Mouse (Mus musculus) urinary bladder, adult 2 months (tissue): ENCODE results near the gene Focad. TPM values are rescaled to one million over a fixed set of nuclear protein-coding genes. Genes with fewer than 3 reads are reported as not detected.

Experiments
- DNase-seq: peaks from one replicate; pipeline ENCODE4 v3.0.0; 2022; ENCODE audit warnings: low spot score
- polyA plus RNA-seq: library from polyadenylated mRNA; depleted of rRNA; stranded (reverse); fragments of >200 nt; gene quantifications from 2 replicates; pipeline ENCODE4 v1.2.3, GENCODE M21; 2012; rRNA removed

Focad gene
- polyA plus RNA-seq: 10.8 and 11.0 TPM in 2 replicates

DNA sequence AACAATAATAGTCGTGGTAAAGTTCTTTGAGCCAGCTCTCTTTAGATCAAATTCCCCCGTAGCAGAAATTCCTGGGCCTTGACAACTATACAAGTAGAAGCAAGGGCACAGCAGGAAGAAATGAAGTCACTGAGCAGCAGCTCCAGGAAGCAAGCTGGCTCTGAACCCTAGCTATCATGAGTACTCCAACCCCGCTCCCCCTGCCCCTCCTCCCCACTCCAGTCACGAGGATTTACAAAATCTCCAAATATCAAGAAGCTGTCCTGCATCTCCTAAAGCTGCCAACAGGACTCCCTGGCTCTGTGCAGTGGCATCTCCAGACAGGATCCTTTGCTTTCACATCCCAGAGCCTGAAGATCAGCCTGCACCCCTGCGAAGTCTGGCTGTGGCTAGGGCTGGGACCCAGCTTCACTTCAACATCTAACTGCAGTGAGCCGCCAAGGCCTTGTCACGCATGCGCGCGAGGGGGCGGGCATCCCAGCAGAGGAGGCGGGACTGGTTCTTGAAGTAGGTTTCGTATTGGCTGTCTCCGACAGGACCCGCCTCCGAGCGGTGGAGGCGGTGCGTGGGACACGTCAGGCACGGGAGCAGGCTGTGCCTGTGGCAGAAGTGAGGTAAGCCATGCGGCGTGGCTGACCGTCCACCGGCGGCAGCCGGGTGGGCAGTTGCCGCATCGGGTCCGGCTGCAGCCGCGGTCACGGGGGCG lies at the start of gene Focad:
Focad (plus strand) TSS at position 568 of the 706 bp plus-strand sequence.
- peak; percentile 92 for DNase-seq

DNA sequence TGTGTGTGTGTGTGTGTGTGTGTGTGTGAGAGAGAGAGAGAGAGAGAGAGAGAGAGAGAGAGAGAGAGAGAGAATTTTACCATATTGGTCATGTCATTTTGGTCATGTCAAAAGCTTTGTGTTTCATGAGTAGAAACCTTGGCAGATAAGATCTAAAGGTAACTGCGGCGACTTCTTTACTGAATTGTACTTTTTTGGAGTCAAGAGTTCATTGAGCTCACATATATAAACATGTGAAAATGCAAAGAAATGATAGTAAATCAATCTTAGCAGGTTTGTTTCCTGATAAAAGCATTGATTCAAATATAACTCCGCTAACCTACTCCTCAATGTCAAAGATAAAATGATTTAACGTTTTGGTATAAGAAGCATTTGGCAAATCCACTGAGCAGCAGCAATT lies 49.3 kb upstream of the Focad start:
- no peak for DNase-seq

DNA sequence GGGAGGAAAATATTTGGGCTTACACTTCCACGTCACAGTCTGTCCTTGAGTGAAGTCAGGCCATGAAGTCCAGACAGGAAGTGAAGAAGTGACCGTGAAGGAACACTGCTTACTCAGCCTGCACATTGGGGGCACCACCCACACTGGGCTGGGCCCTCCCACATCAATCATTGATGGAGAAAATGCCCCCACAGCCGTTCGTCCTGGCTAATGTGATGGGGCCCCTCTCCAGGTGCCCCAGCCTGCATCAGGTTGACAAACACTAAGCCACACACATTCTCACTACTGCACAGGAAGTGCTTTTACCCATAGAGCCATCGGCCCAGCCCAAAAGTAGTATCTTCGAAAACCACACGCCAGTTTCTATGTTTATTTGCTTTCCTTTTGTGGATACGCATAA lies 48.1 kb upstream of the Focad start:
- no peak for DNase-seq

DNA sequence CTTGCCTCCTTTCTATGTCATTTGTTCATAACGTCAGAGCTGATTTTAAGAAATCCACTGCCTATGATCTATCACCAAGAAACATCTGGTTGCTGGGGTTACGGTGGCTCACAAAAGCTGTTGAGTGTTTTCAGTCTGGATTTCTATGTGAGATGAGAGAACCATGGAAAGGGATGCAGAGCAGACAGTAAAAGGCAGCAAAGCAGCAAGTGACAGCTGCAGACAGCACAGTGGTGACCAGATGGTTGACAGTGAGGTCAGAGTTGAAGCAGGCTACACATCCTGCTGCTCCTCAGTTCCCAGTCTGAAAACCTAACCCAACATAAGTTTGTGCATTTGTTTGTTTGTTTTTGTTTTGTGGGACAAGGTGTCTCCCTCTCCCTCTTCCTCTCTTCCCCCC lies 19.0 kb upstream of the Focad start:
- no peak for DNase-seq

DNA sequence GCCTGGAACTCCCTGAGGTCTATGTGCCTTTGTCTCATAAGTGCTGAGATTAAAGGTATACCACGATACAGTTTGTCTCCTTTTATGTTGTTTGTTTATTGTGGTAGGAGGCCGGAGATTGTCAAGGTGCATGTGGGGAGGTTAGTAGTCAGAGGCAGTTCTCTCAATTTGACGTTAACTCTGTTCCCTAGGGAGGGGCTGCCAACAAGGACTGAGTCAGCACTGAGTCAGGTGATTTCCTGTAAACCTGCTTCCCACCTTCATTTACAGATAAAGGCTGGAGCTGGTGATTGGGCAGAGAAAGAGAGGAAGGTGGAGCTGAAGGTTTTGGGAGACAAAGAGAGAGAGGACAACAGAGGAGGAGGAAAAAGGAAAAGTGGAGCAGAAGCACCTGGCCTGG lies 15.4 kb upstream of the Focad start:
- DNase-seq: no peak

DNA sequence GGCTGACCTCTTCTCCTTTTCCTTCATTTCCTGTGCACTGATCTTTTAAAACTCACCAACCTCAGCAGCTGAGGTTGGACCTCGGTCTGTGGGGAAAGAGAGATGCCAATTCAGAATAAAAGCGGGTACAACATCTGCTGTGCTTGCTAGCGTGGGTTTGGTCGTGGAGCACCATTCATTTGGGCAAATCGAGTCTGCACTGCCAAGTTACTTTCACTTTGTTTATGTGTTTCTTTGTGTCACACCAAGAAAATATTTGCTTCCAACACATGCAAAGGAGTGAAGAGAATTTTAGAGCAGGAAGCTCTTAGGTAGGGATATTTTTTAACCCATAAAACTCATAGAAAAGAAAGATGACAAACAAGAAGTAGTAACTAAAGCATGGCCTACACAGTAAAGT lies 13.0 kb upstream of the Focad start:
- DNase-seq: no peak

DNA sequence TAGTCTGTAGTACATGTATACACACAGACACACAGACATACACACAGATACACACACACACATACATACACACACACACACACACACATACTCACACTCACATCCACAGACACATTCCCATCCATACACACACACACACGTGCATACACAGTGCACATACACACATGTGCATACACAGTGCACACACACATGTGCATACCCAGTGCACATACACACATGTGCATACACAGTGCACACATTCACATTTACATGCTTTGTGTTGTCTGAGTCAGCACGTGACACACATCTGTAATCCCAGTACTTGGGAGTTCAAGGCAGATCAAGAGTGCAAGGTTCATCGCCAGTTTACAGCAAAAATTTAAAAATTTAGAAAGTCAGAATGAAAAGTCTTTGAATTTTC lies 12.5 kb upstream of the Focad start:
- DNase-seq: no peak

DNA sequence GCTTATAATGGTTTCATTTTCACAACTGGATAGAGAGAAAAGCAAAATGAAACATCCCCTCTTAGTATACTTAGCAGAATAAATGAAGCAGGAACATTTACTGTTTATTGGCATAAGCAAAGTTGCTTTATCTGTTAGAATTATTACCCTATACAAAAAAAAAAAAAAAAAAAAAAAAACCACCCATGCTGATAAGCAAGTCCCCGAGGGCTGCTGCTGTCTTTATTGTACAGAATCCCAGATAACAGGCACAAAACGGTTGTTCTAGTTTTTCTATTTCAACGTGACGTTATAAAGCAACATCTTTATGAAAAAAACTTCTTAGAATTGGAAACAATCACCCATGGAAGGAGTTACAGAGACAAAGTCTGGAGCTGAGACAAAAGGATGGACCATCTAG lies 12.0 kb upstream of the Focad start:
- DNase-seq: no peak

DNA sequence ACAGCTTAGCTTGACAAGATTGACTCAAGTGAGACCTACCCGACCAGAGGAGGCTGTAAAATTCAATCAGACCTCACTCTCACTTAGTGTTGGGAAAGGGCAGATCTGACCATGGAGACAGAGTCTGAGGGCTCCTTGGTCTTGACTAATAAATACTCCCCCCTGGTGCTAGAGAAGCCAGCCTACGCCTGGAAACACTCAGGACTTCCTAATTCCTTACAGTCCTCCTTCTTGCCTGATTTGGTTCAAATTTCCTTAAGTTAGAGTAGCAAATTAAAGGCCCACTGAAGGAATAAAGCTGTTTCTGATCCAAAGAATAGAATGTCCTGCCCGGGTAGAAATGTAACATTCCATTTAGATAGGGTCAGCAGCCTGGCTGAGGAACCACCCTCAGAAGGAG lies 10.6 kb upstream of the Focad start:
- DNase-seq: no peak

DNA sequence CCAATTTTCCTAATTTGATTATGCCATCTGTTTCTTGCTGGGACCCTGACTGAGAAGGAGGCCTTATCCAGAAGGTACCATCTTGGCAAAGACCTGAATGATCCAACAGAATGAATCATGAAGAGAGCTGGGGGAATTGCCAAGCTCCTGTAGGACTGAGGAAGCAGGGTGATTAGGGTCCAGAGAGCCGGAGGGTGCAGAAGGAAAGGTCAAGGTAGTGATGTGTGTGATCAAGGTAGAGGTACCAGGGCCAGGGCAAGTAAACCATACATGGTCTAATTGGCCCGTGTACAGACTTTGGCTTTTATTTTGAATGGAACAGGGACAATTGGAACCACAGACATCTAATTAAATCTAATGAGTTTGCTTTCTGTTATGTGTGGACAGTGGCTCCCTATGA lies 4.1 kb upstream of the Focad start:
- no peak for DNase-seq

DNA sequence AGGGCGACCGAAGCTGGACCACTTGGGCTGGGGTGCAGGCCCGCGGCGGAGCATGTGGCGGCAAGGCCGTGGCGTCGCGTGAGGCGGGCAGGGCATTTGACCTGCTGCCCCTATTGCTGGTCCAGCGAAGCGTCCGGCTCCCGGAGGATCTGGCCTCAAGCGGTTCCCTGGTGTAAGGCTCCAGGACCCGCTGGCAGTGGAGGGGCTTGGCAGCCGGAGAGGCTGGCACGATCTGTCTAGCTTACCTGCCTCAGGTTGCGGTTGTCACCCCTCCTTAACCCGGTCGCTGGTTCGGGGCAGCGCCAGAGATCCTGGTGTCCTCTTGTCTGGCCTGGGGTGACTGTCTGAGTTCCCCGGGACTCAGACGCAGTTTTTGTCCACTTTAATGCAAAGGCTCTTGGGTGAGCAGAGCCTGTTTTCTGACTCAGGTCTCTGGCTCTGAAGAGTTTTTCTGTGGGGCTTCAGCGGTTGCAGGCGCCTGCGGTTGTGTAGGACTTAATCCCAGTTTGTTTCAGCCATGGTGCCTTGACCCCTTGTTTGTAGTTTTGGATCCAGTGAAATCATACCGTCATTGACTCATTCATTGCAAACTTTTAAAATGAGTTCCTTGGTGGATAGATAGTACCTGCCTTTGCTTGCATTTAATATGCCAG lies 465 bp downstream of the Focad start:
- DNase-seq: no peak

DNA sequence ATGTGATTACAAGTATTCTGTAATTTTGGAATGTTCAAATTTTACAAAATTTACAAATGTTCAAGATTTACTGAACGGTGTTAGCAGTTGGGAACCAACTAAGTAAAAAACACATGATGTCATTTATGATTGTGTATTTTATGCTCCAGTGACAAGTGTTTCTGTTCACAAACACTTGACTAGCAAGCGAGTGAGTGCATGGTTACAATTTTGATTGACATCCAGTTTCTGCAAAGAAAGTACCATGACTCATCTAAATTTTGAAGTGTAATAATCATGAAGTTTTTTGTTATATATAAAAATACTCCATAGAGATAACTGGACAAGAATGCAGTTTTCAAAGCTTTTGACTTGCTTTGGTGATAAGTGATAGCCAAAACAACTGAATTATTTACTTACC lies 1.3 kb downstream of the Focad start:
- DNase-seq: no peak

DNA sequence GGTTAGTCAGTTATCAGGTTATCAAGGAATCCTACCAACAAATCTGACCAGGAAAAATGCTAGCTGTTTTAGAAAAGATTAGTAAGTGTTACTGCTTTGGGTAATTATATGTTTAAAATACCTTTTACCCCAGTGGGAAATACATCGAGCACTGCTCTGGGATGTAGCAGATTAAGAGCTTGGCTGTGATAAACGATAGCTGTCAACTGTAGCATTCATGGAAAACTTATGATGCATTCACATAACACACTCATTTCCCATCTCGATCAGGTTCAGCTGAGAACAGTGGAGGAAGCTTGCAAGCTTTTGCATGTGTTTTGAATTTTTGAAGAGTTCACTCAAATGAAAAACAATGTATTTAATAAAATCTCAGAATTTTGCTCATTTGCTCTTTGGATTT lies 14.2 kb downstream of the Focad start:
- no peak for DNase-seq

DNA sequence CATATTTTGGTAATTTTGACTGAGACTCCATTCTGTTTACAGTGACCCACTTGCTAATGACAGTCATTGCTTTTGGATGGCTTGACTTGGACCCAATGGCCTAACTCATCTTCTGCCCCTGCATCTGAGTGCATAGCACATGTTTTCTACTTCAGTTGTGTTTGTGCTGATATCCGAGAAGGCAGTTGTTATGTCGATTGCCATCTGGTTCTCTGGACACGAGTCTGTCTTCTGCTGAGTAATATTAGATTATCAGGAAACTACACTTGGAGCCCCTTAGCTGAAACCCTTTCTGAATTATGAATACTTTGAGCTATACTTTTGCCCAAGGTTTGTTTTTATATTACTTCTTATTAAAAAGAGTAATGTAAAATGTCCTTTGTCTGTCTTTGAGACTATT lies 22.9 kb downstream of the Focad start:
- no peak for DNase-seq

DNA sequence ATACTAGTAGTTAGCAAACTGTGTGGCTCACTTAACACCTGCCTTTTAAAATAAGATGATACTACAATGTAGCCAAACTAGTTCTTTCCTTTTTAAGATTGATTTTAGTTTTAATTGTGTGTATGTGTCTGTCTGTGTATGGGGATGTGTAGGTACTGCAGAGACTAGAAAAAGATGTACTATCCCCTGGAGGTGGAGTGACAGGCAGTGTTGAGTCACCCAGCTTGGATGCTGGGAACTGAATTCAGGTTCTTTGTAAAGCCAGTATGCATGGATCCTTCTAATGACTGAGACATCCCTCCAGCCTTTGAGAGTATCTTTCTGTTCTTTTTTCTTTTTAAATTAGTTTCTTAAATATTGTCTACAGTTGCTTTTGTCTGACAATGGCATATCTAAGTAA lies 23.5 kb downstream of the Focad start:
- no peak for DNase-seq

DNA sequence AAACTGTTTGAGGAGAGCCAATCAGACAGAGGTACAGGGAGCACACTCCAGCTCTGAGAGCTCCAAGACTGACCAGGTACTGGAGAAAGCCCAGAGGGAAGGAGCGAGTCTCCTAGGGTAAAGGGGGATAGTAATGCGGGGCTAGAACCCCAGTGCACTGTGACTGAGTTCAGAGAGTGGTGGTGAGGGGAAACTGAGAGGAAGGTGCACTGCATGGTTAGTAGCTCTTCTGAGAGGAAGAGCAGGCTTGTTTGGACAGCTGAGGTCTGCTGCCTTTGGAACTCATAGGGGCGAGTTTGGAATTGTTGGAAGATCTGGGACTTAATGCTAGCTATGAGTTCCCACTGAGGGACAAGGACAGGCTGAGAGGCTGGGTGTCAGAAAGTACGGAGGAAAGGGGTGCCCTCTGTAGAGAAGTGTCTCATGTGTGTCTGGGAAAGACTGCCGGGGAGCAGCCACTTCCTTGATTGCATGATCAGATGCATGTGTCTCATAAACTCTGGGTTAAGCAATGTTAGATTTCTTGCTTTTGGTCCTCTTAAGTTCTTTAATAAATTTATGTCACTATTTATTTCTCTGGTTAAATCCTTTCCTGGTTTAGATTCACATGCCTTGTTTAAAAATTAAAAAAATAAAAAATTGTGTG lies 24.4 kb downstream of the Focad start:
- no peak for DNase-seq

DNA sequence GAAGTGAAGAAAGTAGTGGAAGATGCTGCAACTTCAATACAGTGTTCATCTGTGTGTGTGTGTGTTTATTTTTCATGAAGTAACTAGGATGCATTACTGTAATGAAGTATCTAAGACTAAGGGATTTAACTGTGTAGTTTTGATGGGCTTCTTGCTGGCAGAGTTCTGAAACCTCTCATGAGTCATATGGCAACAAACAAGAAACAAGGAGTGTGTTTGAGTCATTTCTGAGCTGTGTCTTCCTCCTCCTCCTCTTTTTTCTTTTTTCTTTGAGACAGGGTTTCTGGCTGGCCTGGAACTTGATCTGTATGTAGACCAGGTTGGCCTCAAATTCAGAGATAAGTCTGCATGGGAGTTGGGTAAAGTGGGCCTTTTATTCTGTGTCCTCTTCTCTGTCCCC lies 25.7 kb downstream of the Focad start:
- no peak for DNase-seq

DNA sequence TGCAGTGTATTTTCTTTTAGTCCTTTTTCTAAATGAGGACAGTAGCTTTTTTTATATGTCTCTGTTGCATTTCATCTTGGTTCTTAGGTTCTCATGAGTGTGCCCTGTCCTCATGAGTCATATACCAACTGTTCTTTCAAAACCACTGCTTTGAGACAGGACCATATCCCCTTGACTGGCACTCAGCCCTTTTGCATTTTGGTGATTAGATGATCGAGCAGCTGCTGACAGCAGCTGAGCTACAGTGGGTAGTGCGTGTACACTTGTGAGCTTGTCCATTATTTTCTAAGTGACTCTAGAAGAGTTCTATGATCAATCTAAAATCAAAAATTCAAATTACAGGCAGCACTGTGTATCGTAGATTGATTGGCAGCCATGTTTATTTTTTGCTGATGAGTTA lies 28.0 kb downstream of the Focad start:
- no peak for DNase-seq

DNA sequence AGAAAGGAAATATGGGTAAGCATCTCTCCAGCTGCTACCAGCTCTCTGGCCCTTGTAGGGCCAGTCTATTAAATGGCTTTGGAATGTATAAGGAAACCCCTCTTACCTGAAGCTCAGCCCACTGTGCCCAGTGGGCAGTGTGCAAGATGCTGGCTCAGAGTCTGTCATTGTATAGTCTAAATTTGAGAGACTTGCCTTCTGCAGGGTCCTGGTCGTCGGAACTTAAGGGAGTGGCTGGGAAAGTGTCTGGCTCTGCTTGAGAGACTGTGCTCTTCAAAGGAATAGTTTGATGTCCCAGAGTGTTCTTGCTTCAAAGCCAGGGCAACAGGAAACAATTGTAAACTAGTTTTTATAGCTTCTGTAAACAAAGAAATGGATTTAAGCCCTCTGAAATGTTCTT lies 41.5 kb downstream of the Focad start:
- DNase-seq: no peak

DNA sequence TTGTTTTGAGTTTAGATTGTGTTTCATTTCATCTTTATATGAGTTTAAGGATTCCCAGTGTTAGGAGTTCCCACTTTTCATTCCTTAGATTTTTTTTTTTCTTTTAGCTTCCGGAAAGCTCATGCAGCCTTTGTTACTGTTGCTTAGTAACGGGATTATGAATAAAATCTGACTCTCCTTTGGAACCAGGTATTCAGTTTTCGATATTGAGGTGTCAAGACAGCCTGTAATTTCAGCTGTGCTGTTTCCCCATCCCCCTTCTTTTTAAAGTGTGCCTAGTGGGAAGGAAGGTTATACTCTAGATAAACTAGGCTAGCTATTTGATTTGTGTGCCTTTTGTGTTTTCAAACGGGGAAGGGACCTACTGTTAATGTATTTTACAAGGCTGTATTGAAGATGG lies 42.1 kb downstream of the Focad start:
- DNase-seq: no peak

DNA sequence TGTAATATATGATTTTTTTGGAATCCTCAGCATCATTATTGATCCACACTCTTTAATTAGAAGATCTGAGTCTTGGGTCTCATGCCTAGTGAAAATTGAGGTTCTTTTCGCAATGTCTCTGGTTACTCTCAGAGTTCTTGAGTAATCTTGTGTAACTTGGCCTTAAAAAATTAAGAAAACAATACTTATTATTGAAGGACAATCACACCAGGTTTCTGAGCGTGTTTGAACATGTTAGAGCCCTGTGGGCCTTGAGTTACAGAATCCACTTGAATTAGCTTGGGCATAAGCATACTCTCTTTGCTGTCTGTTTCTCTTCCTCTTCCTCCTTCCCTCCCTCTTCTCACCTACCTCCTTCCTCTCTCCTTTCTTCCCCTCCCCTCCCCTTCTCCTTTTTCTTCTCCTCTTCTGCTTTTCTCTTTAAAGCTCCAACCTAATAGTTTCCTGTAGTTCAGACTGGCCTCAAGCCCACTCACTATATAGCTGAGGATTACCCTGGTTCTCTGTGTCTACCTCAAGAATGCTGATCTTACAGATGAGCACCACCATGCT lies 44.0 kb downstream of the Focad start:
- DNase-seq: no peak

DNA sequence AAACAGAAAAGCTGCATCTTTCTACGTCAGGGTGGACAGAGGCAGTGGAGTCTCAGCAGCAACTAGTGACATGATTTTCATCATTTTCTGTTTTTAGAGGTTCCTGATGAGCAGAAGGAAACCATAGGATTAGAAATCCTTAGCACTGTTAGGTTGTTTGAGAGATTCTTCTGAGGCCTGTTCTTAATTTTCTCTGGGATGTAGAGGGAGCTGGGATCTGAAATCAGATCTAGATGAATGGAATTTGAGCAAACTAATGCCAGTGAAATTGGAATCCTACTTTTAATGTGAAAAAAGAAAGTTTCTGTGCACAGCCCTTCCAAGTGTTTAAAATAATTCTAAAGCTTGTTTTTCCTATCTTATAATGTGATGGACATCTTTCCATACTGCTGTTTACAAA lies 55.0 kb downstream of the Focad start:
- no peak for DNase-seq
